Mouse (Mus musculus) kidney, embryonic 14.5 days (tissue): ENCODE measurements around the gene Amigo3. TPM values are rescaled to one million over a fixed set of nuclear protein-coding genes. Genes with fewer than 3 reads are reported as not detected.

Experiments used
- ATAC-seq: fragments of 200-750 bp; cut with Nextera tagmentation; 2 replicates; pipeline ENCODE4 v1.8.0; 2017; ENCODE audit warnings: moderate number of reproducible peaks, mild to moderate bottlenecking, moderate TSS enrichment, moderate library complexity; ENCODE audit not compliant: low FRiP score, low TSS enrichment
- H3K27ac ChIP-seq: fragments of 300-500 bp; sonication (generic); 2 replicates; pipeline ENCODE4 v1.5.1; 2014; ENCODE audit warnings: low read depth, mild to moderate bottlenecking, low read length, moderate library complexity, mixed read lengths
- H3K27me3 ChIP-seq: fragments of 300-500 bp; sonication (generic); 2 replicates; pipeline ENCODE4 v1.6.1; 2014; ENCODE audit warnings: mild to moderate bottlenecking, low read length; ENCODE audit not compliant: control insufficient read depth, insufficient read depth
- H3K36me3 ChIP-seq: fragments of 300-500 bp; sonication (generic); 2 replicates; pipeline ENCODE4 v1.6.1; 2014; ENCODE audit warnings: low read length, mixed read lengths; ENCODE audit not compliant: control insufficient read depth, insufficient read depth
- H3K4me1 ChIP-seq: fragments of 300-500 bp; sonication (generic); 2 replicates; pipeline ENCODE4 v1.6.1; 2014; ENCODE audit warnings: low read length, mixed read lengths; ENCODE audit not compliant: control insufficient read depth, insufficient read depth
- H3K4me2 ChIP-seq: fragments of 300-500 bp; sonication (generic); replicated peaks from 2 replicates; pipeline ENCODE4 v1.6.1; 2014; ENCODE audit warnings: low read depth, mild to moderate bottlenecking, low read length
- H3K4me3 ChIP-seq: fragments of 300-500 bp; sonication (generic); 2 replicates; pipeline ENCODE4 v1.5.1; 2014; ENCODE audit warnings: mild to moderate bottlenecking, low read length
- H3K9ac ChIP-seq: fragments of 300-500 bp; sonication (generic); 2 replicates; pipeline ENCODE4 v1.6.1; 2014; ENCODE audit warnings: low read depth, mild to moderate bottlenecking, low read length, moderate library complexity
- H3K9me3 ChIP-seq: fragments of 300-500 bp; sonication (generic); 2 replicates; pipeline ENCODE4 v1.6.1; 2016; ENCODE audit warnings: low read length; ENCODE audit not compliant: control insufficient read depth
- WGBS: fragments of 180-500 bp; shearing (Covaris S2); extraction: QIAGEN DNeasy Blood & Tissue Kit; methylation state at CpG from one replicate; pipeline ENCODE4 v1.1.7; 2014; 5-methylcytosine and 5-hydroxymethylcytosine counted together
- polyA plus RNA-seq: library from polyadenylated mRNA; unstranded; fragments of >200 nt; fragmentation: Nextera tagmentation; extraction: Ambion mirVana; gene quantifications from 2 replicates; pipeline ENCODE4 v1.2.1, GENCODE M21; 2014

Gene Amigo3
- polyA plus RNA-seq, 1 experiment from 2014 or later, result 2.1 TPM

GRCm38 (mm10) chr9:108056361-108057261, 3.7 kb downstream of the Amigo3 start:
- no peaks in the 10 kb centered on the region for H3K27me3 ChIP-seq
- H3K36me3 ChIP-seq, result peaks cover 63% of the 10 kb centered on the region
- no peak overlapping the region for H3K4me2 ChIP-seq
- H3K9me3 ChIP-seq, result no peaks in the 10 kb centered on the region
- peaks cover 11% of the 10 kb centered on the region; the same call in 1 of the 2 replicates for H3K4me1 ChIP-seq
- no peak overlapping the region for H3K27ac ChIP-seq
- H3K4me3 ChIP-seq, result no peak overlapping the region
- 80% methylated on average over 28 of the region's 28 CpGs for WGBS
- H3K9ac ChIP-seq, result no peak overlapping the region
- no peak for ATAC-seq

GRCm38 (mm10) chr9:108057262-108057562, 4.3 kb downstream of the Amigo3 start:
- Histone ChIP-seq H3K36me3 (peaks cover 61% of the 10 kb centered on the region), H3K4me2 (no peak overlapping the region), H3K9ac (no peak overlapping the region), H3K27ac (no peak overlapping the region), H3K27me3 (no peaks in the 10 kb centered on the region), H3K4me1 (peaks cover 10% of the 10 kb centered on the region; the same call in 1 of the 2 replicates), H3K4me3 (no peak overlapping the region), H3K9me3 (no peaks in the 10 kb centered on the region)
- ATAC-seq, result no peak
- 91% methylated on average over 5 of the region's 5 CpGs for WGBS

- H3K27ac ChIP-seq, result no peak overlapping the region
These were observed 5.3 kb downstream of the Amigo3 start for GRCm38 (mm10) chr9:108058291-108058690.

GRCm38 (mm10) chr9:108062142-108062541, 9.2 kb downstream of the Amigo3 start:
- Histone ChIP-seq H3K4me2 (no peak overlapping the region), H3K36me3 (peaks cover 60% of the 10 kb centered on the region), H3K9me3 (no peaks in the 10 kb centered on the region), H3K27me3 (no peaks in the 10 kb centered on the region), H3K27ac (no peak overlapping the region), H3K4me1 (no peaks in the 10 kb centered on the region), H3K9ac (no peak overlapping the region), H3K4me3 (no peak overlapping the region)
- WGBS, result 92% methylated on average over 3 of the region's 3 CpGs
- ATAC-seq, result no peak

More at GRCm38 (mm10) chr9:108058291-108058690, 5.3 kb downstream of the Amigo3 start:
- WGBS, result 97% methylated on average over 9 of the region's 9 CpGs
- Histone ChIP-seq H3K27me3 (no peaks in the 10 kb centered on the region), H3K4me1 (peaks cover 2% of the 10 kb centered on the region; the same call in 1 of the 2 replicates), H3K4me2 (no peak overlapping the region), H3K4me3 (no peak overlapping the region), H3K9me3 (no peaks in the 10 kb centered on the region), H3K36me3 (peaks cover 70% of the 10 kb centered on the region), H3K9ac (no peak overlapping the region)
- no peak for ATAC-seq

- Histone ChIP-seq H3K4me3 (no peak overlapping the region), H3K36me3 (peaks cover 57% of the 10 kb centered on the region), H3K4me1 (no peaks in the 10 kb centered on the region), H3K4me2 (no peak overlapping the region), H3K9ac (no peak overlapping the region), H3K9me3 (no peaks in the 10 kb centered on the region), H3K27me3 (no peaks in the 10 kb centered on the region), H3K27ac (no peak overlapping the region)
- no peak for ATAC-seq
- 86% methylated on average over 12 of the region's 12 CpGs for WGBS
These were observed 10.4 kb downstream of the Amigo3 start for GRCm38 (mm10) chr9:108063361-108063760.

GRCm38 (mm10) chr9:108065491-108066011, 12.6 kb downstream of the Amigo3 start:
- Histone ChIP-seq H3K4me2 (no peak overlapping the region), H3K27ac (no peak overlapping the region), H3K4me3 (no peak overlapping the region), H3K36me3 (peaks cover 57% of the 10 kb centered on the region), H3K9ac (no peak overlapping the region), H3K27me3 (no peaks in the 10 kb centered on the region), H3K4me1 (no peaks in the 10 kb centered on the region), H3K9me3 (no peaks in the 10 kb centered on the region)
- 0 out of 2 replicates have a peak, but pooled peaks have one; percentile 55 for ATAC-seq
- WGBS, result 40% methylated on average over 5 of the region's 5 CpGs

GRCm38 (mm10) chr9:108067199-108067598, 14.2 kb downstream of the Amigo3 start:
- WGBS, result 90% methylated on average over 7 of the region's 7 CpGs
- H3K9me3 ChIP-seq, result no peaks in the 10 kb centered on the region
- no peak overlapping the region for H3K9ac ChIP-seq
- peaks cover 56% of the 10 kb centered on the region for H3K36me3 ChIP-seq
- no peak for ATAC-seq
- no peaks in the 10 kb centered on the region for H3K27me3 ChIP-seq
- no peak overlapping the region for H3K4me3 ChIP-seq
- H3K27ac ChIP-seq, result no peak overlapping the region
- H3K4me1 ChIP-seq, result no peaks in the 10 kb centered on the region
- H3K4me2 ChIP-seq, result no peak overlapping the region

GRCm38 (mm10) chr9:108067900-108068299, 14.9 kb downstream of the Amigo3 start:
- Histone ChIP-seq H3K9ac (no peak overlapping the region), H3K4me2 (no peak overlapping the region), H3K9me3 (no peaks in the 10 kb centered on the region), H3K27me3 (no peaks in the 10 kb centered on the region), H3K36me3 (peaks cover 49% of the 10 kb centered on the region), H3K4me3 (no peak overlapping the region), H3K27ac (no peak overlapping the region), H3K4me1 (no peaks in the 10 kb centered on the region)
- ATAC-seq, result peak; percentile 34; the same call in 1 of the 2 replicates
- WGBS, result 16% methylated on average over 8 of the region's 8 CpGs

GRCm38 (mm10) chr9:108069007-108069406, 16.0 kb downstream of the Amigo3 start:
- no peaks in the 10 kb centered on the region for H3K4me1 ChIP-seq
- WGBS, result 96% methylated on average over 9 of the region's 9 CpGs
- no peak overlapping the region for H3K4me3 ChIP-seq
- H3K9ac ChIP-seq, result no peak overlapping the region
- H3K27ac ChIP-seq, result no peak overlapping the region
- no peaks in the 10 kb centered on the region for H3K27me3 ChIP-seq
- H3K36me3 ChIP-seq, result peaks cover 38% of the 10 kb centered on the region
- H3K4me2 ChIP-seq, result no peak overlapping the region
- no peaks in the 10 kb centered on the region for H3K9me3 ChIP-seq
- no peak for ATAC-seq
